Mouse (Mus musculus): ENCODE measurements around the gene Mfap3l. TPM values are rescaled to one million over a fixed set of nuclear protein-coding genes. Genes with fewer than 3 reads are reported as not detected.

The Mfap3l gene
- polyA plus RNA-seq, 1 experiment: not detected

DNA sequence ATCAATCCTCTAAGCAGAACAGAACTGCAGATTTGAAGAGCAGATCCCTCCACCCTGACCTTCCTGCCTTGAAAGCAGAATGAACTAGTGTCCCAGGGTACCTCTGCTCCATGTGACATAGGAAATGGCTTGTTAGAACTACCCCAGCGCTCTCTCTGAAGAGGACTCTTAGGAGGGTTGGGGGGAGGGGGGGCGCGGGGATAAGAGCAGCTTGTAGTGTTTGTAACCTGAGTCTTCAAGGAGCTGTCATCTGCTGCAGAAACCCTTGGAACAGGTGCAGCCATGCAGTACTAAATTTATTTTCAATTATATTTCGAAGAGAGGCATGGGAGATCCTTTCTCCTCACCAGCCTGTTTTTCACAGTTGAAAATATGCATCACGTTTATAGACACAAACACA lies 30.9 kb downstream of the Mfap3l start:
- no peaks in the 10 kb centered on the region for H3K4me1 ChIP-seq (ENCODE audit: control insufficient read depth)

DNA sequence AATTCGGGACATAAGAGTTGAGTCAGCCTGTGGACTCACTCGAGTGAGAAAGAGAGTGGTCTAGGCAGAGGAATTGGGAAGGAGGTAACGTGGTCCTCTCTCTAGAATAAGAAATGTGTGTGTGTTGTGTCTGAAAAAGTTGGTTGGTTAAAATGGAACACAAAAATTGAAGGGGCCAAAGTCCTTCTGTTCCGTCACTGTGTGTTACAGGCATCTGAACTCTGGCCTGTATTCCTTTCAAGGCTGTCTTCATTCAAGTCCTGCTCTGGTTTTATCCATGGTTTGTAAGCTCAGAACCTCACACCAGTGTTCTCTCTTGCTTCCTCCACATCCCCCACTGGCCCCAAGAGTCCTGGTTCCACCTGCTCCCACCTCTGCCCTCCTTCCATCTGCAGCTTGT lies 33.2 kb downstream of the Mfap3l start:
- no peaks in the 10 kb centered on the region for H3K4me1 ChIP-seq (ENCODE audit: control insufficient read depth)
- no peak overlapping the region for H3K4me3 ChIP-seq (replicated peaks)
- no peaks in the 10 kb centered on the region for H3K27me3 ChIP-seq (ENCODE audit: control insufficient read depth)
- H3K9me3 ChIP-seq (ENCODE audit: control insufficient read depth, low read length): no peaks in the 10 kb centered on the region
- TF ChIP-seq TAL1 (IDR thresholded peaks at IDR 0.05; ENCODE audit: low read length) (no peak), GATA1 (IDR thresholded peaks at IDR 0.05; ENCODE audit: low read length) (no peak)
- H3K36me3 ChIP-seq (ENCODE audit: control insufficient read depth): no peaks in the 10 kb centered on the region

More for the DNA sequence above, 30.9 kb downstream of the Mfap3l start:
- Histone ChIP-seq H3K36me3 (ENCODE audit: control insufficient read depth) (no peaks in the 10 kb centered on the region), H3K4me3 (replicated peaks) (no peak overlapping the region), H3K9me3 (ENCODE audit: control insufficient read depth, low read length) (no peaks in the 10 kb centered on the region), H3K27me3 (ENCODE audit: control insufficient read depth) (no peaks in the 10 kb centered on the region)
- TF ChIP-seq GATA1 (IDR thresholded peaks at IDR 0.05; ENCODE audit: low read length) (no peak), TAL1 (IDR thresholded peaks at IDR 0.05; ENCODE audit: low read length) (no peak)

DNA sequence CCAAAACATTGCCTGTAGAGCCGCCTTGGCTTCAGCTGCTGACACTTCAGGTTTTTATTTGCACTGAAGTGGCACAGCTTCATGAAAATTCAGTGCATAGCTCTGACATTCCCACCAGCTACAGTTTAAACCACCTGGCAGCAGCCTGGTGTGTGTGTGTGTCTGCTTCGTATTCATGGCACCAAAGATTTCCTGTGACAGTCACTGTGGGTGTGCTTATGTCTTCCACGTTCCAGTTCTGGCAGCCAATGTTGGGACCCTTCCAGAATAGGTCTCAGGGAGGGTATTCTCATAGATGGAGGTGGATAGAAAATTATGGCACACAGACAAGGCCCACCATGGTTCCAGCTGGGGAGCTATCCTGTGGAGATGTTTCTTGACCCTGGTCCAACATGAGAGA lies 34.2 kb downstream of the Mfap3l start:
- no peak for TF ChIP-seq TAL1 (IDR thresholded peaks at IDR 0.05; ENCODE audit: low read length)
- TF ChIP-seq GATA1 (IDR thresholded peaks at IDR 0.05; ENCODE audit: low read length): no peak
- no peak overlapping the region for H3K4me3 ChIP-seq (replicated peaks)

DNA sequence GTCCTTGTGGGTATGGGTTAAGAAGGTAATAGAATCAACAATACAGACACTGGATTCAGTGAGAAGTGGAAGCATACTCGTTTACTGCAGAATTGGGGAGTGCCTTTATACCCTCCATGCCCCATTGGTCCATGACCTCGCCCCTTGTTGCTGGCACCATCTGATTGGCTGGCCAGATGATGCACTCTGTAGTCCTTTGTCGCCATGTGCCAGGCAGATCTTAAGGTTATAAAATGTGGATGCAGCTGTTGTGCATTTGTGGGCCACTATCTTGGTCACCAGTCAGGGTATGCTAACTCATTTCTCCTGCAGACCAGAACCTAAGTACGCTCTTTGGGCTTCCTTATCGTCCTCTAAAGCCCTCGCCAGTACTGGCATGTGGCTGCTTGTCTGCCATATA lies 46.0 kb downstream of the Mfap3l start:
- no peaks in the 10 kb centered on the region for H3K4me1 ChIP-seq (ENCODE audit: control insufficient read depth)
- no peak overlapping the region for H3K4me3 ChIP-seq (replicated peaks)
- no peaks in the 10 kb centered on the region for H3K27me3 ChIP-seq (ENCODE audit: control insufficient read depth)
- H3K36me3 ChIP-seq (ENCODE audit: control insufficient read depth): no peaks in the 10 kb centered on the region
- peaks cover 5% of the 10 kb centered on the region; the same call in 1 of the 2 replicates for H3K9me3 ChIP-seq (ENCODE audit: control insufficient read depth, low read length)
- TF ChIP-seq GATA1 (IDR thresholded peaks at IDR 0.05; ENCODE audit: low read length): no peak
- no peak for TF ChIP-seq TAL1 (IDR thresholded peaks at IDR 0.05; ENCODE audit: low read length)

More for the DNA sequence above, 34.2 kb downstream of the Mfap3l start:
- Histone ChIP-seq H3K4me1 (ENCODE audit: control insufficient read depth) (no peaks in the 10 kb centered on the region), H3K36me3 (ENCODE audit: control insufficient read depth) (no peaks in the 10 kb centered on the region), H3K9me3 (ENCODE audit: control insufficient read depth, low read length) (no peaks in the 10 kb centered on the region), H3K27me3 (ENCODE audit: control insufficient read depth) (no peaks in the 10 kb centered on the region)

DNA sequence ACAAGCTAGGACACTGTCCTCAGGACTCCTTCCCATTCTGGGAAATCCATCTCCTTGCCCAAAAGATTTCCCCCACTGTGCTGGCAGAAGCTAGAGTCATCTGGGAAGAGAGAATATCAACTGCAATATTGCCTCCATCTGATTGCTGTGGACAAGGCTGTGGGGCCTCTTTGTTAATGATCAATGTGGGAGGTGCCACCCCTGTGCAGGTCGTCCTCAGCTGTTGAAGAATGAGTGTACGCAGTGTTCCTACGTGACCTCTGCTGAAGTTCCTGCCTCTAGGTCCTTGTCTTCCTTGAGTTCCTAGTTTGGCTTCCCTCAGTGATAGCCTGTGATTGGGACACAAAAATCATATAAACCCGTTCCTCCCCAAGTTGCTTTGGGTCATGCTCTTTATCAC lies 49.2 kb downstream of the Mfap3l start:
- H3K4me3 ChIP-seq (replicated peaks): no peak overlapping the region
- no peaks in the 10 kb centered on the region for H3K27me3 ChIP-seq (ENCODE audit: control insufficient read depth)
- H3K4me1 ChIP-seq (ENCODE audit: control insufficient read depth): no peaks in the 10 kb centered on the region
- peaks cover 8% of the 10 kb centered on the region; the same call in 1 of the 2 replicates for H3K9me3 ChIP-seq (ENCODE audit: control insufficient read depth, low read length)
- no peaks in the 10 kb centered on the region for H3K36me3 ChIP-seq (ENCODE audit: control insufficient read depth)
- TF ChIP-seq TAL1 (IDR thresholded peaks at IDR 0.05; ENCODE audit: low read length): no peak
- TF ChIP-seq GATA1 (IDR thresholded peaks at IDR 0.05; ENCODE audit: low read length): no peak

DNA sequence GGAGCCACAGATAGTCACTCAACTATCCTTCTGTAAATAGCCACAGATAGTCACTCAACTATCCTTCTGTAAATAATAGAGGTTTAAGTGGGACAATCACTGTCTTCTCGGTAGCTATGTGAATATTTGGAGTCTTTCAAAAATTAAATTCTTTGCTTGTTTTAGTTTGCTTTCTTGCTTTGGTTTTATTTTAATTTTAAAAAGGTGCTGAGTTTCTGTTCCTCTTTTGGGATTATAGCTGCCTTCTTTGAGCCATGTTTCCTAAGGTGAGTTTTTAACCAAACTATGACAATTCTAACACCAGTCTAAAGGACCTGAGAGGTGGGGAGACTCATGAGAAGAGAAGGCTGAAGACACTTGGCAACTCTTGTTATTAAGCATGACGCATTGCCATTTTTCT lies 49.7 kb downstream of the Mfap3l start:
- Histone ChIP-seq H3K4me3 (replicated peaks) (no peak overlapping the region), H3K27me3 (ENCODE audit: control insufficient read depth) (no peaks in the 10 kb centered on the region), H3K36me3 (ENCODE audit: control insufficient read depth) (no peaks in the 10 kb centered on the region), H3K4me1 (ENCODE audit: control insufficient read depth) (no peaks in the 10 kb centered on the region), H3K9me3 (ENCODE audit: control insufficient read depth, low read length) (peaks cover 8% of the 10 kb centered on the region; the same call in 1 of the 2 replicates)
- TF ChIP-seq TAL1 (IDR thresholded peaks at IDR 0.05; ENCODE audit: low read length) (no peak), GATA1 (IDR thresholded peaks at IDR 0.05; ENCODE audit: low read length) (no peak)

DNA sequence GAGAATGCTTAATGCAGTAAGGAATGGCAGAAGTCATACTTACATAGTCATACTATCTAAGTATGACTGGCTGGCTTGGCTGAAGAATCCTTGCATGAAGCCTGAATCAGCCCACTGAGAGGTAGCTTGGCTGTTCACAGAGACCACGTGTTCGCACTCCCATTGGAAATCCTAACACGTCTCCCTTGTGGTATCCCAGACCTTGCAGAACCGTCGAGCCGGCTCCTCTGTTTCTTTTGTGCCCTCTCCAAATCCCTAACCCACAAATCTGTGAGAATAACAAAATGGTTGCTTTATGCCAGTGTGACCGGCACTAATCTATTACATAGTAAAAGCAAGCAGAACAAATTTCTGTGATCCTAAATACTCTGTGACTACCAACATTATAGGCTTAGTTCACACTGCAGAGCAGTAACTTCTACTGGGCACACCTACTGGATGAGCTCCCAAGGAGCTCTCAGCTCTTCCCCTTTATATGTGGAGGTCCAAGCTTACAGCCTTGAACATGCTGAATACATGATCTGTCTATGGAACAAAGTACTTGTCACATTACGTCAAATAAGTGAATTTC lies 79.0 kb downstream of the Mfap3l start:
- no peak overlapping the region for H3K4me3 ChIP-seq (replicated peaks)
- no peaks in the 10 kb centered on the region for H3K9me3 ChIP-seq (ENCODE audit: control insufficient read depth, low read length)
- no peaks in the 10 kb centered on the region for H3K4me1 ChIP-seq (ENCODE audit: control insufficient read depth)
- no peaks in the 10 kb centered on the region for H3K36me3 ChIP-seq (ENCODE audit: control insufficient read depth)
- no peaks in the 10 kb centered on the region for H3K27me3 ChIP-seq (ENCODE audit: control insufficient read depth)
- TF ChIP-seq TAL1 (IDR thresholded peaks at IDR 0.05; ENCODE audit: low read length) (no peak), GATA1 (IDR thresholded peaks at IDR 0.05; ENCODE audit: low read length) (no peak)

DNA sequence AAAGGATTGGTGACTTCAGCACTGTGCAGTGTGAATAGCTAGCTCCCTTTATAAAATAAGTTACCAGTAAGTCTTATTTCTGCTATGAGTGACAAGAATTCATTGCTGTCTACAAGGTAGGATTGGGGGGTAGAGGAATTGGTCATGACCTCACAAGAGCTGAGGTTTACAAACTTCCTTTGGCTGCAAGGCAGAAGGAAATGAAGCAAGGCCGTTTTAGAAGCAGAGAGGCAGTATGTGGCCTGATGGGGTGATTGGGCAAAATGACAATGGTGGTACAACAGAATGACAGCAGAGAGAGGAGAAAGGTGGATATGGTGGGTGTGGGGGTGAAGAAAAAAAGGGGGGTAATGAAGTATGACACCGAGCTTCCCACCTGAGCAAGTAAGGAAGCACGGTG lies 82.1 kb downstream of the Mfap3l start:
- Histone ChIP-seq H3K9me3 (ENCODE audit: control insufficient read depth, low read length) (no peaks in the 10 kb centered on the region), H3K4me3 (replicated peaks) (no peak overlapping the region), H3K36me3 (ENCODE audit: control insufficient read depth) (no peaks in the 10 kb centered on the region), H3K4me1 (ENCODE audit: control insufficient read depth) (no peaks in the 10 kb centered on the region), H3K27me3 (ENCODE audit: control insufficient read depth) (no peaks in the 10 kb centered on the region)
- TF ChIP-seq TAL1 (IDR thresholded peaks at IDR 0.05; ENCODE audit: low read length): no peak
- TF ChIP-seq GATA1 (IDR thresholded peaks at IDR 0.05; ENCODE audit: low read length): no peak

DNA sequence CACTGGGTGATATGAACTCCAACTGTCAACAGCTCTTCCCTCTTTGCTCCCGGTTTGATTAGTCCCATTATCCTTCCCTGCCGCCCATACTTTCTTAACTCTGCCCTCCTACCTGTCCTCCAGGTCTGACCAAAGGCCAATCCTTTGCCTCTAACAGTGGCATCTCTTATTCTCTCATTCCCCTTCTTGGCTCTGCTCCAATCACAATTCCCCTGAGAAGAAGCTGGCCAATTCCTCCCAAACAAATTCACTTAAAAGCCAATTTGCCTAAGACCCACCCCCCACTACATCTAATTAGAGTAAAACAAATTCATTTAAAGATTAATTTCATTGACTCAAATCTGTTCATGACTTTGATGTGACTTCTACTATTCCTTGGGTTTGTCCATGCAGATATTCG lies 86.1 kb downstream of the Mfap3l start:
- no peaks in the 10 kb centered on the region for H3K9me3 ChIP-seq (ENCODE audit: control insufficient read depth, low read length)
- H3K36me3 ChIP-seq (ENCODE audit: control insufficient read depth): no peaks in the 10 kb centered on the region
- no peak for TF ChIP-seq GATA1 (IDR thresholded peaks at IDR 0.05; ENCODE audit: low read length)
- no peaks in the 10 kb centered on the region for H3K4me1 ChIP-seq (ENCODE audit: control insufficient read depth)
- no peak overlapping the region for H3K4me3 ChIP-seq (replicated peaks)
- no peaks in the 10 kb centered on the region for H3K27me3 ChIP-seq (ENCODE audit: control insufficient read depth)

Other genes with a start within 250 kb of the Mfap3l start
- gene Gm10283, start 129.6 kb upstream of the Mfap3l start, polyA plus RNA-seq (2012): not detected in 2 replicates
- not detected in 2 replicates for gene Aadat, start 126.9 kb upstream of the Mfap3l start, polyA plus RNA-seq (2012)

Measured in erythroblast, embryonic 14.5 days (primary cell).